Comparison of ENCODE assay signal across 11 mouse cellular contexts in the genomic region with DNA sequence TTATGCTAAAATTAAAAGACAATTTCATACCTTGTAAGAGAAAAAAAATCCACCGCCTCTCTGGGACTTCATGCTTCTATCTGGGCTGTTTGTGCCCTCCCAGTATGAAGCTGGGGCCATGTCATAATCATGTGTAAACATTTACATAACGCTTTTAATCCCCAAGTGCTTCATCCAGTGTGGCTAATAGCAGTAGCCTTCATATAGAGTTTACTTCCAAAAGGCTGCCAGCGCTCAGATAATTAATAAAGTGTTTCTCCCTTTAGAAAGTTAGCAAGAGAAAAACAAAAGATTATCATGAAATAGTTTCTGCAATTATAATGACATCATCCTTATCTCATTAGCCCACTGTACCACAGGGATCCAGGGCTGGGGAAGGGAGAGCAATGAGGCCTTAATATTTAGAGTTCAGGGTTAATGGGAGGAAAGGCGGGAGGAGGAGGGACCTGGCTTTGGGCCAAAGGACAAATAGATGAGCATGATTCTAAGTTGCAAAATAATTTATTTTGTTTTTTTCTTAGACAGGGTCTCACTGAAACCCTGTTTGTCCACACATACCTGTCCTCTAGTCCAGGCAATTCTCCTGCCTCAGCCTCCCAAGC.
DNase-seq lines count a peak whose midpoint lies in the region; ATAC-seq and TF ChIP-seq lines count a peak whose summit lies in the region.
"Had no signal": no experiment of that assay in that cellular context is flagged by ENCODE, and none has a peak within 500 bp of the region (broad histone marks: within the 10 kb centered on the region; RNA-seq: fewer than 3 reads in every experiment).

No protein-coding gene starts in this region.

- no peak overlapping the region for H3K4me3 ChIP-seq in kidney, adult 2 months (ENCODE audit: insufficient read depth, low read depth, low read length)
- H3K4me3 ChIP-seq in lung, embryonic 14.5 days (ENCODE audit: low read depth, low read length): peak overlapping the region; percentile 47; the same call in 1 of the 2 replicates
- 0 out of 2 replicates have a peak overlapping the region, but pooled peaks have one; percentile 6 for H3K4me3 ChIP-seq in stomach, embryonic 16.5 days (replicated peaks; ENCODE audit: low read length)
- H3K4me3 ChIP-seq in limb, embryonic 10.5 days: no peak overlapping the region
- H3K4me3 ChIP-seq: hindbrain, embryonic 12.5 days had no signal

- no peak for TF ChIP-seq CTCF in kidney, adult 2 months (conservative IDR thresholded peaks at IDR 0.05; ENCODE audit: insufficient read depth, insufficient read length, low read depth, low read length)
- no peak for TF ChIP-seq CTCF in lung, embryonic 14.5 days (IDR thresholded peaks at IDR 0.05; ENCODE audit: low read depth)

- ATAC-seq in lung, embryonic 14.5 days (ENCODE audit: insufficient read depth): peak; percentile 87
- 0 out of 2 replicates have a peak, but pooled peaks have one; percentile 22 for ATAC-seq in stomach, embryonic 16.5 days (ENCODE audit: insufficient read depth, low FRiP score)
- ATAC-seq: midbrain, embryonic 16.5 days had no signal

- no peak overlapping the region for H3K27ac ChIP-seq in kidney, adult 2 months (ENCODE audit: insufficient read depth, low read depth, low read length)
- H3K27ac ChIP-seq in lung, embryonic 14.5 days (ENCODE audit: low read depth): peak overlapping the region; percentile 96
- H3K27ac ChIP-seq in stomach, embryonic 16.5 days (ENCODE audit: low read length): peak overlapping the region; percentile 91
- no peak overlapping the region for H3K27ac ChIP-seq in limb, embryonic 10.5 days
- H3K27ac ChIP-seq: hindbrain, embryonic 12.5 days had no signal

- TF ChIP-seq POLR2A in kidney, adult 2 months (IDR thresholded peaks at IDR 0.05; ENCODE audit: low read depth, low read length): no peak

- no peaks in the 10 kb centered on the region for H3K36me3 ChIP-seq in kidney, adult 2 months (ENCODE audit: control insufficient read depth, insufficient read depth, low read length)
- 0 out of 2 replicates have a peak, but pooled peaks cover under 1% of the 10 kb centered on the region for H3K36me3 ChIP-seq in lung, embryonic 14.5 days (ENCODE audit: insufficient read depth)
- H3K36me3 ChIP-seq in stomach, embryonic 16.5 days (ENCODE audit: control insufficient read depth, insufficient read depth, low read length): no peaks in the 10 kb centered on the region
- no peaks in the 10 kb centered on the region for H3K36me3 ChIP-seq in limb, embryonic 10.5 days
- H3K36me3 ChIP-seq: hindbrain, embryonic 12.5 days had no signal

- H3K4me1 ChIP-seq in kidney, adult 2 months (ENCODE audit: control insufficient read depth, insufficient read depth, low read length): no peaks in the 10 kb centered on the region
- H3K4me1 ChIP-seq in lung, embryonic 14.5 days (ENCODE audit: insufficient read depth): peaks cover 22% of the 10 kb centered on the region
- H3K4me1 ChIP-seq in stomach, embryonic 16.5 days (ENCODE audit: control insufficient read depth, insufficient read depth, low read length): peaks cover 22% of the 10 kb centered on the region
- H3K4me1 ChIP-seq in limb, embryonic 10.5 days: peaks cover 11% of the 10 kb centered on the region

- no peak overlapping the region for H3K9ac ChIP-seq in lung, embryonic 14.5 days
- no peak overlapping the region for H3K9ac ChIP-seq in stomach, embryonic 16.5 days (ENCODE audit: low read length)
- H3K9ac ChIP-seq: hindbrain, embryonic 12.5 days had no signal

- H3K9me3 ChIP-seq in lung, embryonic 14.5 days (ENCODE audit: low read depth, low read length): no peaks in the 10 kb centered on the region
- H3K9me3 ChIP-seq in stomach, embryonic 16.5 days (replicated peaks; ENCODE audit: control insufficient read depth, low read length): no peaks in the 10 kb centered on the region
- H3K9me3 ChIP-seq in limb, embryonic 10.5 days (replicated peaks): no peaks in the 10 kb centered on the region
- H3K9me3 ChIP-seq: hindbrain, embryonic 12.5 days had no signal

- peaks cover 2% of the 10 kb centered on the region; the same call in 1 of the 2 replicates for H3K27me3 ChIP-seq in kidney, adult 2 months (replicated peaks; ENCODE audit: control insufficient read depth, insufficient read depth, low read length)
- no peaks in the 10 kb centered on the region for H3K27me3 ChIP-seq in lung, embryonic 14.5 days (ENCODE audit: insufficient read depth, low read length)
- H3K27me3 ChIP-seq in stomach, embryonic 16.5 days (ENCODE audit: control insufficient read depth, insufficient read depth, low read length): no peaks in the 10 kb centered on the region
- H3K27me3 ChIP-seq in limb, embryonic 10.5 days (ENCODE audit: low read depth, poor library complexity, severe bottlenecking): no peaks in the 10 kb centered on the region
- H3K27me3 ChIP-seq: hindbrain, embryonic 12.5 days had no signal

- DNase-seq in gastrocnemius, adult 18-20 months (ENCODE audit: low spot score): peak; percentile 47
- no peak for DNase-seq in gastrocnemius, adult 8-10 months (ENCODE audit: low spot score in 2 of 2)
- peak; percentile 2 to 9 for DNase-seq in kidney, postnatal 36 days
- DNase-seq in kidney, adult 2 months: no peak
- DNase-seq in lung, embryonic 14.5 days: peak; percentile 94
- no peak for DNase-seq in frontal cortex, postnatal 25 days (ENCODE audit: low spot score in 2 of 2)
- DNase-seq in limb, embryonic 10.5 days (ENCODE audit: low spot score): no peak
- DNase-seq: liver had no signal

- 88% methylated on average over 4 of the region's 4 CpGs for WGBS in kidney, adult 2 months
- WGBS in lung, embryonic 14.5 days: 19% methylated on average over 4 of the region's 4 CpGs
- WGBS in stomach, embryonic 16.5 days: 31% methylated on average over 4 of the region's 4 CpGs
- 91% methylated on average over 4 of the region's 4 CpGs for WGBS in limb, embryonic 10.5 days

- peak overlapping the region; percentile 74 for H3K4me2 ChIP-seq in lung, embryonic 14.5 days
- peak overlapping the region; percentile 61 for H3K4me2 ChIP-seq in stomach, embryonic 16.5 days (ENCODE audit: low read depth, low read length)
- H3K4me2 ChIP-seq: hindbrain, embryonic 12.5 days had no signal

Comparison
In these comparisons a context has a peak if more than half of its experiments do, and no peak if none do; other contexts are left out.
1. DNase-seq: peak in gastrocnemius, adult 18-20 months (single experiment), kidney, postnatal 36 days (2 of 2) and lung, embryonic 14.5 days (single experiment); none in gastrocnemius, adult 8-10 months (0 of 2), kidney, adult 2 months (single experiment), frontal cortex, postnatal 25 days (0 of 2) and limb, embryonic 10.5 days (single experiment).
2. H3K27ac ChIP-seq: peak in lung, embryonic 14.5 days (single experiment) and stomach, embryonic 16.5 days (single experiment); none in kidney, adult 2 months (single experiment) and limb, embryonic 10.5 days (single experiment).
3. H3K4me3 ChIP-seq: peak in lung, embryonic 14.5 days (single experiment) and stomach, embryonic 16.5 days (single experiment); none in kidney, adult 2 months (single experiment) and limb, embryonic 10.5 days (single experiment).